Mouse (Mus musculus): ENCODE results near the gene Lbr. TPM values are rescaled to one million over a fixed set of nuclear protein-coding genes. Genes with fewer than 3 reads are reported as not detected.

Lbr gene
- polyA plus RNA-seq, 1 experiment from 2014 or later = 142 TPM

- WGBS = 60% methylated on average over 14 of the region's 14 CpGs
- ATAC-seq (ENCODE audit: insufficient number of reproducible peaks, insufficient read depth, low FRiP score, low TSS enrichment, low read depth) = no peak
Measured at GRCm38 (mm10) chr1:181769392-181769791, 73.5 kb downstream of the Lbr start.

More at GRCm38 (mm10) chr1:181769392-181769791, 73.5 kb downstream of the Lbr start:
- Histone ChIP-seq H3K4me1 (replicated peaks) (no peaks in the 10 kb centered on the region), H3K9ac (replicated peaks) (no peak overlapping the region), H3K4me2 (no peak overlapping the region), H3K27me3 (no peaks in the 10 kb centered on the region), H3K27ac (no peak overlapping the region), H3K36me3 (no peaks in the 10 kb centered on the region), H3K4me3 (replicated peaks) (no peak overlapping the region), H3K9me3 (no peaks in the 10 kb centered on the region; the same call in 1 of the 2 replicates)

Other genes starting within 250 kb of the Lbr start
- gene Enah, start 176.9 kb upstream of the Lbr start, polyA plus RNA-seq (2016; fragmentation: Nextera tagmentation; extraction: Ambion mirVana) = 30.6 and 31.6 TPM in 2 replicates